Comparison of ENCODE assay signal across 14 mouse cellular contexts in genomic region chr17:57227468-57227867, GRCm38 (mm10). TPM values are rescaled to one million over a fixed set of nuclear protein-coding genes. Genes with fewer than 3 reads are reported as not detected.
"Had no signal": no experiment of that assay in that cellular context is flagged by ENCODE, and none has a peak within 500 bp of the region (broad histone marks: within the 10 kb centered on the region; RNA-seq: fewer than 3 reads in every experiment).

No protein-coding gene starts in this region.

- H3K9me3 ChIP-seq: kidney, embryonic 15.5 days; limb, embryonic 10.5 days; lung, embryonic 15.5 days; midbrain, embryonic 12.5 days; neural tube, embryonic 13.5 days had no signal

- DNase-seq: kidney, adult 18-20 months; right cerebral cortex, postnatal 14 days; thymus, postnatal 4 days had no signal

- H3K27me3 ChIP-seq: lung, embryonic 15.5 days; neural tube, embryonic 13.5 days had no signal

- H3K36me3 ChIP-seq: kidney, embryonic 15.5 days; limb, embryonic 10.5 days; lung, embryonic 15.5 days; midbrain, embryonic 12.5 days; neural tube, embryonic 13.5 days had no signal

- H3K4me2 ChIP-seq: kidney, embryonic 15.5 days; lung, embryonic 15.5 days; midbrain, embryonic 12.5 days; neural tube, embryonic 13.5 days had no signal

- H3K27ac ChIP-seq: kidney, embryonic 15.5 days; limb, embryonic 10.5 days; lung, embryonic 15.5 days; midbrain, embryonic 12.5 days; neural tube, embryonic 13.5 days had no signal

- H3K4me1 ChIP-seq: midbrain, embryonic 12.5 days; neural tube, embryonic 13.5 days had no signal

- ATAC-seq: midbrain, embryonic 16.5 days had no signal

- H3K9ac ChIP-seq: kidney, embryonic 15.5 days; lung, embryonic 15.5 days; midbrain, embryonic 12.5 days; neural tube, embryonic 13.5 days had no signal

- H3K4me3 ChIP-seq: kidney, embryonic 15.5 days; limb, embryonic 10.5 days; lung, embryonic 15.5 days; midbrain, embryonic 12.5 days; neural tube, embryonic 13.5 days had no signal

RNA-seq across cellular contexts. Expression of gene Tnfsf14, which starts 33.5 kb away (rescaled TPM):
- total RNA-seq: layer of hippocampus, adult 8-10 months; layer of hippocampus, postnatal 14 days; left cerebral cortex, adult 18-20 months; left cerebral cortex, postnatal 14 days had no signal
- polyA plus RNA-seq: intestine, embryonic 14.5 days; midbrain, embryonic 16.5 days; neural tube, embryonic 13.5 days had no signal
